Mouse (Mus musculus) T-helper 17 cell (primary cell): ENCODE measurements around the gene Ikzf2.

ENCODE experiments used
- in situ Hi-C, 2 experiments: fragments of 300-600 bp; cut with MboI, MseI; formaldehyde crosslinking; loops; 1 replicate in 1 of 2; 2 replicates in 1 of 2; pipeline ENCODE4 v1.15.1; 2025; ENCODE audit warnings: high pct_unique_total_duplicates in 2 of 2

The Ikzf2 gene

GRCm38 (mm10) chr1:69687076-69687991, at the start of gene Ikzf2:
Ikzf2 (minus strand) TSS chr1:69687245.
- in situ Hi-C loops, result loop anchor here (5.0 kb wide), 2 partner anchors 140 to 350 kb away; no protein-coding TSS in a partner anchor

- in situ Hi-C loops, result no loop called here
These were observed 42.7 kb upstream of the Ikzf2 start for GRCm38 (mm10) chr1:69729729-69730128.

GRCm38 (mm10) chr1:69729031-69729679, 42.1 kb upstream of the Ikzf2 start:
- in situ Hi-C loops, result no loop called here

- in situ Hi-C loops, result no loop called here
These were observed 40.9 kb upstream of the Ikzf2 start for GRCm38 (mm10) chr1:69727968-69728367.

GRCm38 (mm10) chr1:69717107-69717506, 30.1 kb upstream of the Ikzf2 start:
- in situ Hi-C loops, result no loop called here

GRCm38 (mm10) chr1:69708571-69708970, 21.5 kb upstream of the Ikzf2 start:
- in situ Hi-C loops, result no loop called here

DNA sequence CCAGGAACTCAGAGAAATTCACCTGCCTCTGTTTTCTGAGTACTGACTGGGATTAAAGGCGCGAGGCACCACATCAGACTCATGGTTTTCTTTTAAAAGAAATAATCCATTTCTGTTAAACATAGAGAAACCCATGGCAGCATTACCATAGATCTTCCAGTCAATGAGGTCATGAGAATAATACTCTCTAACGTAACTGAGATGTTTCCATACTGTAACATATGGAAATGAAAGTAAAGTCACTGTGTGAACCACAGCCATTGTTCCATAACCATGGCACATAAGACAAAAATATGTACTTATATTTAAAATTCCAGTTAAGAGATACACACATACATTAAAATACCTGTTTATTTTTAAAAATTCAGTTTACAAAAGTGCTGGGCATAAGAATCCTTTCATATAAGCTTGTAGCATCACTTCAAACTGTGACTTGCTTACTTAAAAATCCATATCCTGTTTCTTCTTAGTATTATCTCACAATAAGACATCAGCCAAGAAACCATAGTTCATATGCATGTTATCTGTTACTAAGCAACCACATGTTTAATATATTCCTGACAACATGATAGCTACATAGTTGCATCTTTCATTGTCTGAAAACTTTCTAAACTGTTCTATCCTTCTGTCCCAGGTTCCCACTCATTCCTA, 16.6 kb upstream of the Ikzf2 start:
- in situ Hi-C loops, result no loop called here

- in situ Hi-C loops, result loop anchor here in 1 of 2 experiments (5.0 kb wide), 1 partner anchor 450 kb away; no protein-coding TSS in a partner anchor
These were observed 4.9 kb upstream of the Ikzf2 start for GRCm38 (mm10) chr1:69691946-69692345.

DNA sequence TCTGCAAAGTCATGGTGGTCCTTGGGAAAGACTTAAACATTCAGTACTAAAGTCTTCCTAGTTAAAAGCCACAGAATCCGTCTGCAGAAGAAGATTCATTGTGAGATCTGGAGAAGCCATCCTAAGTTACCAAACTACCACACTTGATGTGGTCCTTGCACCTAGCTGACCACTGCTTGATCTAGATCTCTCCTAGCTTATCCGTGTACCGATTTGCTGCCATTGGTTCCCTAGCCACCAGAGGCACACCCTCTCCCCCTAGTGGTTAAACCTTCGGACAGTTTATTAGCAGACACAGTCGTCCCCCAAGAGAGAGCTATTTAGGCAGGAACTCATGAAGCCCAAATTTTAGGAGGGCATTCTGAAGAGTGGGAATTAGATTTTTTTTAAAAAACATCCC, 1.9 kb upstream of the Ikzf2 start:
- in situ Hi-C loops, result loop anchor here (5.0 kb wide), 2 partner anchors 142 to 352 kb away; no protein-coding TSS in a partner anchor

DNA sequence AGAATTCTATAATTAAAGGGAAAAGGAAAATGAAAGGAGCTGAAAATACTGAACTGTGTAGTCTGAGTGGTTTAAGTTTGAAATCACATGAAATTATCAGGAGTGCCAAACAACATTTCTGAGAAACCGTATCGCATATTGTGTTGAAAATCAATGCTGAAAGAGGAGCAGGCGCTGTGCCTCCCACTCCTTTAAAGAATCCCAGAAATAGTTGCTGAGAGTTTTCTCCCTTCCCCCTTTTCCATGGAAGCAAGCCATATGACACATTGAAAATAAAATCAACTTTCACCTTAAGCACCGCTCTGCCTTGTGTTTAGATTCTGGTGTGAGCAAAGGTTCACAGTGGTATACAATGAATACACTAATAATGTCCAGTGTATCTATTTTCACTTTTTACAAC, 1.1 kb upstream of the Ikzf2 start:
- in situ Hi-C loops, result loop anchor here (5.0 kb wide), 2 partner anchors 141 to 351 kb away; no protein-coding TSS in a partner anchor

DNA sequence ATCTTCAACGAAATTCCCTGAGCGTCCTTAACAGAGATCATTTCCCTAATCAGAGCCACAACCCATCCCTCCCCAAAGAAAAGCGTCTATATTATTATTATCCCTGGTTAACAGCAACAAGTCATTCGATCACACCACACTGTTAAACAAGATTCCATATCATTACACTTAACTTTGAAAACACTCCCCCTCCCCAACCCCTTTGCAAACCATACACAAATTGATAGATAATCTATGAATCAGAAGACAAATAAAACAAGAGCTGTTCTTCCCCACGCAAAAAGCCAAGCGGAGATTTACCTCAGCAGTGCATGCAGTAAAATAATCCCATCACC, 337 bp downstream of the Ikzf2 start:
- in situ Hi-C loops, result loop anchor here (5.0 kb wide), 2 partner anchors 139 to 349 kb away; no protein-coding TSS in a partner anchor

DNA sequence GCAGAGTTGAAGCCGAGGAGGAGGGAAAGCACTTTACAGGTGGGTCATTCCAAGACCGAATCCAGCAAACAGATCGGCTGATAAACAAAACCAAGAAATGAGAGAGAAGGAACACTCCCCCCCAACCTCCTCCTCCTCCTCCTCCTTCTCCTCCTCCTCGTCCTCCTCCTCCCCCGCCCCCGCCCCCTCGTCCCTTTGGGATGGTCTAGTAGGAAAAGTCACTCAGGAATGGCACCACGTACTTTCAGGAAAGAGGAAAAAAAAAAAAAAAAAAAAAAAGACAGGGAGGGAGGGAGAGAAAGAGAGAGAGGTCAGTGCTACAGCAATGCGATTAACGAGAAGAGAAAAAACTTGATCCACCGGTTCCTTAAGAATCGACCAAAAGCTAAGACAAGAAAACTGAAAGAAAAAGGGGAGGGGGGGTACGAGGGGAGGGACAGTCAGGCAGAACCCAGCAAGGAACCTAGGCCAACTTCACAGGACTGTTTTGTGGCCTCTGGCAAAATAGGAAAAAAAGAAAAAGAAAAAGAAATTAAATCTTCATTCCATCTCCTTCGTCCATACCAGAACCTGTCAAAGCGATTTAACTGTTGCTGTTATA, 1.1 kb downstream of the Ikzf2 start:
- in situ Hi-C loops, result loop anchor here (5.0 kb wide), 2 partner anchors 139 to 349 kb away; no protein-coding TSS in a partner anchor

DNA sequence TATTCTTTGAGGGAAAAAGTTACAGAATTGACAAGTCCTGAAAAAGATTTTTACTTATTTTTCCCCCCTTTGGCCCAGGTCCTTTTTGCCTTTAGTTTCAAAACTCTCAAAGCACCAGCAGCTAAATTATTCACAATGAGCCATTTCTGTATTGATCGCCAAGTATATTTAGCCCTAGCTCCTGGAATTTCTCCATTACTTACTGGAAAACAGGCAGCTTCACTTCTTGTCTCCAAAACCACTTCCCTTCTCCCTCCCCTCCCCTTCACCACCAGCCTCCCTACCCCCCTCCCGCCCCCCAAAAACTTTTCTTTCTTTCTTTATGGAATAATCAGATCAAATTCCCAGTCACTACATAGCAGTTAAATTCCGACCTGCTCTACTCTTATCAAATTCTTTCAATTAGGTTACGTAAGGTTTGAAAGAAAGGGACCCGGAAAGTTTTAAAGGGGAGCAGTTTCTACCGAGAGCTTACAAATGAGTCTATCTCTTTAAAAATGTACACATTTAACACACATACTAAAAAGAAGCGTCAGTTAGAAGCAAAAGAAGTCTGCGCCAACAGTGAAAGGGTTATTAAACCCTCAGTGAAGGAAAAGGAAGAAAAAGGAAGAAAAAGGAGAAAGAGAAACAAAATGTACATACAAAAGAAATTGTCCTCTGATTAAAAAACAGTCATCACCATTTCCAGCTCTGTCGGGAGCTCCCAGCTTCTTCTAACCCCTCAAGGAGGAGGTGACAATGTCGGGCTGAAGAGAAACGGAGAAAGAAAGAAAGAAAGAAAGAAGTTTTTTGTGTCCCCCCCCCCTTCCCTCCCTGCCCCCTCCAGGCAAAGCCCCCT, 1.8 kb downstream of the Ikzf2 start:
- in situ Hi-C loops, result loop anchor here (5.0 kb wide), 2 partner anchors 138 to 348 kb away; no protein-coding TSS in a partner anchor

GRCm38 (mm10) chr1:69684280-69685040, 2.6 kb downstream of the Ikzf2 start:
- in situ Hi-C loops, result loop anchor here (5.0 kb wide), 2 partner anchors 137 to 347 kb away; no protein-coding TSS in a partner anchor

- in situ Hi-C loops, result no loop called here
These were observed 3.2 kb downstream of the Ikzf2 start for GRCm38 (mm10) chr1:69683851-69684250.

DNA sequence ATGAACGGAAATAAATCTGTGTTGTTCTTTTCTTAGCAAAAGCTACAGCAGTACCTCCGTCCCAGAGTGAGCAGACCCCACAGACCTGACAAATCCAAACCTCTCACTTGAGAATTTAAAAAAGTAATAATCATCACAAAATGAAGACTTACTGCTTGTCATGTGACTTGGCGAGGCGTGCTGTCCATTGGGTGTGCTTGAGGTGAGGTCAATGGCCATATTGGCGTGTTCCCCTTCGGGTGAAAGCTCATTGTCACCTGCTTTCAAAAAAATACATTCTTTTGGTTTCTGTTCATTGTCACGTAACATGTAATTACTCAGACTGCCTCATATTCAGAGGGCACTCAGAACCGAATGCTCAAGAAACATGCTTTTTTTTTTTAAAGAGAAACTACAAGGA, 4.0 kb downstream of the Ikzf2 start:
- in situ Hi-C loops, result no loop called here

DNA sequence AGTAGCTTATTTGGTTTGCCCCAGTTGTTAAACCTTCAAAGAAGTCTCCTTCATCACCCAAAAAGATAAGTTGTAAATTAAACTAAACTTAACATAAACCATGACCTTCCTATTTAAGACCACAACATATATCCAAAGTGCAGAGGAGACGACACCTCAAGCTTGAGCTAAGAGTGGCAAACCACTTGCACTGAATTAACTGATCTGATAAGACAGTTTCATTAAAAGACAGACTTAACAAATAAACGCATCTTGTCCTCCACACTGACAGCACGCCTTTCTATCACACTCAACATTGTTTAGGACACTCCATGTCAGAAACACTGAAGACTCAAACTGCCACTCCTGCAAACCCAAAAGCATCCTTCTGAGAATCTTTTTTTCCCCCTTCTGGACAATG, 4.8 kb downstream of the Ikzf2 start:
- in situ Hi-C loops, result no loop called here

DNA sequence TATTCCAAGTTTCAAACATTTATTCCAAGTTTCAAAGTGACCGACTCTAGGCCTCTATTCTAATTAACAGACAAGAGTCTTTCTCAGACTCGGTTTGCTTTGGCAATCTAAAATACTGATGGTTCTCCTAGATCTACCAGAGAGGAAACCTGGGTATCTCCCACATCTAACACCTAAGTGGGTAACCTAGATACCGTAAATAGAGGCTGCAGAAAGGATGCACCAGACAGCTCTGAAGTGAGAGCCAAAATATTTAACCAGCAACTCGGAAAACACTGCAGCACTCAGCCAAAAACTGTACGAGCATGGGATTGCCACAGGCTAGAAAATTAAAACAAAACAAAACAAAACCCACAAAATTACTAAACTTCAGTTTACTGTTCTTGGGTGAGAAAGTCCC, 6.0 kb downstream of the Ikzf2 start:
- in situ Hi-C loops, result no loop called here

DNA sequence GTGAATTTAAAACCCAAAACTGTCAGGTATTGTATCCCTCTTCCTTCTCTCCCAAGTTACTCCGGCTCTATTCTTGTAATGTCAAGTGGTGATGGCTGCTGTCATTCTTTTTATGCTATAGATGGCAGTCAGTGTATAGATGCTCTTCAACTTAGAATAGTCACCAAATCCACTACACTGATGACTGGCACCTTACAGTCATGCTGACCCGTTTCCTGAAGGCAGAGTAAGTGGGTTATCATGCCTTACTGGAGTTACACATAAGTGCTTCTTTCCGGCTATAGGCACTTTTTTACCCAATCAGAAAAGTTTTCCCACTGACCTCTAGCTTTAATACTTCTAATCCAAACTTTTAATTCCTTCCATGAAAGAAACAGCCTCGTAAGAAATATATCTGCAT, 6.5 kb downstream of the Ikzf2 start:
- in situ Hi-C loops, result no loop called here

- in situ Hi-C loops, result no loop called here
These were observed 17.1 kb downstream of the Ikzf2 start for GRCm38 (mm10) chr1:69669897-69670404.
